Mouse (Mus musculus): ENCODE data around the gene Grtp1. TPM values are rescaled to one million over a fixed set of nuclear protein-coding genes. Genes with fewer than 3 reads are reported as not detected.

The Grtp1 gene
- polyA plus RNA-seq, 1 experiment from 2014 or later = 6.8 TPM

- ATAC-seq (ENCODE audit: low read depth) = no peak
- H3K4me1 ChIP-seq (ENCODE audit: control insufficient read depth, low read depth, low read length) = peaks cover 21% of the 10 kb centered on the region
- no peak overlapping the region for H3K27ac ChIP-seq (ENCODE audit: low read length)
- no peaks in the 10 kb centered on the region for H3K9me3 ChIP-seq (replicated peaks; ENCODE audit: control insufficient read depth, low read length)
- H3K4me3 ChIP-seq (ENCODE audit: low read depth, low read length) = no peak overlapping the region
- H3K9ac ChIP-seq (ENCODE audit: low read depth, low read length) = no peak overlapping the region
- 65% methylated on average over 12 of the region's 12 CpGs for WGBS (ENCODE audit: insufficient replicate concordance)
- no peaks in the 10 kb centered on the region for H3K27me3 ChIP-seq (ENCODE audit: control insufficient read depth, insufficient read depth, low read depth, low read length)
- no peak overlapping the region for H3K4me2 ChIP-seq (ENCODE audit: low read depth, low read length)
- H3K36me3 ChIP-seq (ENCODE audit: control insufficient read depth, insufficient read depth) = no peaks in the 10 kb centered on the region
Observed at GRCm38 (mm10) chr8:13156327-13157097, 43.9 kb downstream of the Grtp1 start.

- H3K4me3 ChIP-seq (ENCODE audit: low read depth, low read length) = no peak overlapping the region
- no peak overlapping the region for H3K9ac ChIP-seq (ENCODE audit: low read depth, low read length)
- no peak for ATAC-seq (ENCODE audit: low read depth)
- no peak overlapping the region for H3K4me2 ChIP-seq (ENCODE audit: low read depth, low read length)
- no peaks in the 10 kb centered on the region for H3K9me3 ChIP-seq (replicated peaks; ENCODE audit: control insufficient read depth, low read length)
- H3K4me1 ChIP-seq (ENCODE audit: control insufficient read depth, low read depth, low read length) = peaks cover 10% of the 10 kb centered on the region
- H3K36me3 ChIP-seq (ENCODE audit: control insufficient read depth, insufficient read depth) = no peaks in the 10 kb centered on the region
- 44% methylated on average over 9 of the region's 9 CpGs for WGBS (ENCODE audit: insufficient replicate concordance)
- H3K27me3 ChIP-seq (ENCODE audit: control insufficient read depth, insufficient read depth, low read depth, low read length) = no peaks in the 10 kb centered on the region
- no peak overlapping the region for H3K27ac ChIP-seq (ENCODE audit: low read length)
Observed at GRCm38 (mm10) chr8:13155358-13155757, 45.1 kb downstream of the Grtp1 start.

GRCm38 (mm10) chr8:13154099-13154498 is 46.3 kb downstream of the Grtp1 start:
- no peak for ATAC-seq (ENCODE audit: low read depth)

GRCm38 (mm10) chr8:13150929-13151328 is 49.5 kb downstream of the Grtp1 start:
- no peak for ATAC-seq (ENCODE audit: low read depth)
- H3K9me3 ChIP-seq (replicated peaks; ENCODE audit: control insufficient read depth, low read length) = no peaks in the 10 kb centered on the region
- no peak overlapping the region for H3K27ac ChIP-seq (ENCODE audit: low read length)
- H3K36me3 ChIP-seq (ENCODE audit: control insufficient read depth, insufficient read depth) = peaks cover 16% of the 10 kb centered on the region; the same call in 1 of the 2 replicates
- H3K4me2 ChIP-seq (ENCODE audit: low read depth, low read length) = no peak overlapping the region
- no peak overlapping the region for H3K4me3 ChIP-seq (ENCODE audit: low read depth, low read length)
- no peaks in the 10 kb centered on the region for H3K4me1 ChIP-seq (ENCODE audit: control insufficient read depth, low read depth, low read length)
- H3K9ac ChIP-seq (ENCODE audit: low read depth, low read length) = no peak overlapping the region
- 81% methylated on average over 2 of the region's 2 CpGs for WGBS (ENCODE audit: insufficient replicate concordance)
- no peaks in the 10 kb centered on the region for H3K27me3 ChIP-seq (ENCODE audit: control insufficient read depth, insufficient read depth, low read depth, low read length)

More at GRCm38 (mm10) chr8:13154099-13154498, 46.3 kb downstream of the Grtp1 start:
- H3K9ac ChIP-seq (ENCODE audit: low read depth, low read length) = no peak overlapping the region
- no peak overlapping the region for H3K27ac ChIP-seq (ENCODE audit: low read length)
- H3K36me3 ChIP-seq (ENCODE audit: control insufficient read depth, insufficient read depth) = peaks cover under 1% of the 10 kb centered on the region; the same call in 1 of the 2 replicates
- 73% methylated on average over 9 of the region's 9 CpGs for WGBS (ENCODE audit: insufficient replicate concordance)
- H3K4me3 ChIP-seq (ENCODE audit: low read depth, low read length) = no peak overlapping the region
- no peaks in the 10 kb centered on the region for H3K9me3 ChIP-seq (replicated peaks; ENCODE audit: control insufficient read depth, low read length)
- H3K4me1 ChIP-seq (ENCODE audit: control insufficient read depth, low read depth, low read length) = peaks cover 5% of the 10 kb centered on the region
- no peak overlapping the region for H3K4me2 ChIP-seq (ENCODE audit: low read depth, low read length)
- no peaks in the 10 kb centered on the region for H3K27me3 ChIP-seq (ENCODE audit: control insufficient read depth, insufficient read depth, low read depth, low read length)

GRCm38 (mm10) chr8:13149866-13150265 is 50.6 kb downstream of the Grtp1 start:
- no peaks in the 10 kb centered on the region for H3K4me1 ChIP-seq (ENCODE audit: control insufficient read depth, low read depth, low read length)
- peaks cover 24% of the 10 kb centered on the region; the same call in 1 of the 2 replicates for H3K36me3 ChIP-seq (ENCODE audit: control insufficient read depth, insufficient read depth)
- H3K27me3 ChIP-seq (ENCODE audit: control insufficient read depth, insufficient read depth, low read depth, low read length) = no peaks in the 10 kb centered on the region
- H3K9ac ChIP-seq (ENCODE audit: low read depth, low read length) = no peak overlapping the region
- no peak overlapping the region for H3K27ac ChIP-seq (ENCODE audit: low read length)
- no peaks in the 10 kb centered on the region for H3K9me3 ChIP-seq (replicated peaks; ENCODE audit: control insufficient read depth, low read length)
- WGBS (ENCODE audit: insufficient replicate concordance) = 72% methylated on average over 5 of the region's 5 CpGs
- ATAC-seq (ENCODE audit: low read depth) = no peak
- H3K4me3 ChIP-seq (ENCODE audit: low read depth, low read length) = no peak overlapping the region
- H3K4me2 ChIP-seq (ENCODE audit: low read depth, low read length) = no peak overlapping the region

GRCm38 (mm10) chr8:13149287-13149686 is 51.1 kb downstream of the Grtp1 start:
- 87% methylated on average over 2 of the region's 2 CpGs for WGBS (ENCODE audit: insufficient replicate concordance)
- Histone ChIP-seq H3K4me1 (ENCODE audit: control insufficient read depth, low read depth, low read length) (no peaks in the 10 kb centered on the region), H3K4me3 (ENCODE audit: low read depth, low read length) (no peak overlapping the region), H3K27me3 (ENCODE audit: control insufficient read depth, insufficient read depth, low read depth, low read length) (no peaks in the 10 kb centered on the region), H3K9ac (ENCODE audit: low read depth, low read length) (no peak overlapping the region), H3K4me2 (ENCODE audit: low read depth, low read length) (no peak overlapping the region), H3K36me3 (ENCODE audit: control insufficient read depth, insufficient read depth) (peaks cover 29% of the 10 kb centered on the region; the same call in 1 of the 2 replicates), H3K9me3 (replicated peaks; ENCODE audit: control insufficient read depth, low read length) (no peaks in the 10 kb centered on the region), H3K27ac (ENCODE audit: low read length) (no peak overlapping the region)
- no peak for ATAC-seq (ENCODE audit: low read depth)

- WGBS (ENCODE audit: insufficient replicate concordance) = 81% methylated on average over 2 of the region's 2 CpGs
- no peaks in the 10 kb centered on the region for H3K4me1 ChIP-seq (ENCODE audit: control insufficient read depth, low read depth, low read length)
- H3K36me3 ChIP-seq (ENCODE audit: control insufficient read depth, insufficient read depth) = peaks cover 36% of the 10 kb centered on the region
- H3K9me3 ChIP-seq (replicated peaks; ENCODE audit: control insufficient read depth, low read length) = no peaks in the 10 kb centered on the region
- H3K4me2 ChIP-seq (ENCODE audit: low read depth, low read length) = no peak overlapping the region
- H3K4me3 ChIP-seq (ENCODE audit: low read depth, low read length) = no peak overlapping the region
- no peaks in the 10 kb centered on the region for H3K27me3 ChIP-seq (ENCODE audit: control insufficient read depth, insufficient read depth, low read depth, low read length)
- H3K27ac ChIP-seq (ENCODE audit: low read length) = no peak overlapping the region
- ATAC-seq (ENCODE audit: low read depth) = no peak
- H3K9ac ChIP-seq (ENCODE audit: low read depth, low read length) = no peak overlapping the region
Observed at GRCm38 (mm10) chr8:13148476-13148875, 51.9 kb downstream of the Grtp1 start.

GRCm38 (mm10) chr8:13141681-13142080 is 58.7 kb downstream of the Grtp1 start:
- Histone ChIP-seq H3K36me3 (ENCODE audit: control insufficient read depth, insufficient read depth) (peaks cover 92% of the 10 kb centered on the region), H3K9me3 (replicated peaks; ENCODE audit: control insufficient read depth, low read length) (no peaks in the 10 kb centered on the region), H3K4me1 (ENCODE audit: control insufficient read depth, low read depth, low read length) (no peaks in the 10 kb centered on the region), H3K9ac (ENCODE audit: low read depth, low read length) (no peak overlapping the region), H3K27me3 (ENCODE audit: control insufficient read depth, insufficient read depth, low read depth, low read length) (no peaks in the 10 kb centered on the region), H3K4me3 (ENCODE audit: low read depth, low read length) (no peak overlapping the region), H3K27ac (ENCODE audit: low read length) (no peak overlapping the region), H3K4me2 (ENCODE audit: low read depth, low read length) (no peak overlapping the region)
- 86% methylated on average over 5 of the region's 5 CpGs for WGBS (ENCODE audit: insufficient replicate concordance)
- no peak for ATAC-seq (ENCODE audit: low read depth)

GRCm38 (mm10) chr8:13139641-13140182 is 60.7 kb downstream of the Grtp1 start:
- Histone ChIP-seq H3K4me1 (ENCODE audit: control insufficient read depth, low read depth, low read length) (no peaks in the 10 kb centered on the region), H3K4me3 (ENCODE audit: low read depth, low read length) (no peak overlapping the region), H3K9me3 (replicated peaks; ENCODE audit: control insufficient read depth, low read length) (no peaks in the 10 kb centered on the region), H3K36me3 (ENCODE audit: control insufficient read depth, insufficient read depth) (peaks cover 95% of the 10 kb centered on the region), H3K27ac (ENCODE audit: low read length) (no peak overlapping the region), H3K27me3 (ENCODE audit: control insufficient read depth, insufficient read depth, low read depth, low read length) (no peaks in the 10 kb centered on the region), H3K9ac (ENCODE audit: low read depth, low read length) (no peak overlapping the region), H3K4me2 (ENCODE audit: low read depth, low read length) (no peak overlapping the region)
- ATAC-seq (ENCODE audit: low read depth) = no peak
- 90% methylated on average over 6 of the region's 6 CpGs for WGBS (ENCODE audit: insufficient replicate concordance)

All from liver, embryonic 16.5 days (tissue).